Mouse (Mus musculus) hindbrain, embryonic 11.5 days (tissue): ENCODE measurements around the gene Lta. TPM values are rescaled to one million over a fixed set of nuclear protein-coding genes. Genes with fewer than 3 reads are reported as not detected.
A peak's percentile ranks its signal among the peaks of the same experiment; 100 is the strongest.

Experiments used
- ATAC-seq: fragments of 200-750 bp; cut with Nextera tagmentation; 2 replicates; pipeline ENCODE4 v1.8.0; 2017; ENCODE audit warnings: mild to moderate bottlenecking, moderate TSS enrichment, moderate library complexity; ENCODE audit not compliant: low FRiP score
- DNase-seq: peaks from one replicate; pipeline ENCODE4 v3.0.0-alpha.2; 2015; ENCODE audit warnings: low spot score
- H3K27ac ChIP-seq: fragments of 300-500 bp; sonication (generic); 2 replicates; pipeline ENCODE4 v1.5.1; 2014; ENCODE audit warnings: mild to moderate bottlenecking, low read depth, low read length
- H3K27me3 ChIP-seq: fragments of 300-500 bp; sonication (generic); 2 replicates; pipeline ENCODE4 v1.6.1; 2014; ENCODE audit warnings: mild to moderate bottlenecking, low read length, moderate library complexity, mixed read lengths; ENCODE audit not compliant: control insufficient read depth, insufficient read depth
- H3K36me3 ChIP-seq: fragments of 300-500 bp; sonication (generic); 2 replicates; pipeline ENCODE4 v1.6.1; 2014; ENCODE audit warnings: mild to moderate bottlenecking, low read length, moderate library complexity, mixed read lengths; ENCODE audit not compliant: control insufficient read depth, insufficient read depth
- H3K4me1 ChIP-seq: fragments of 300-500 bp; sonication (generic); replicated peaks from 2 replicates; pipeline ENCODE4 v1.6.1; 2014; ENCODE audit warnings: low read length, mixed read lengths; ENCODE audit not compliant: control insufficient read depth, insufficient read depth
- H3K4me2 ChIP-seq: fragments of 300-500 bp; sonication (generic); replicated peaks from 2 replicates; pipeline ENCODE4 v1.6.1; 2014; ENCODE audit warnings: mild to moderate bottlenecking, low read depth, low read length
- H3K4me3 ChIP-seq: fragments of 300-500 bp; sonication (generic); 2 replicates; pipeline ENCODE4 v1.5.1; 2014; ENCODE audit warnings: low read depth, low read length
- H3K9ac ChIP-seq: fragments of 300-500 bp; sonication (generic); 2 replicates; pipeline ENCODE4 v1.6.1; 2014; ENCODE audit warnings: low read depth, low read length
- H3K9me3 ChIP-seq: fragments of 300-500 bp; sonication (generic); 2 replicates; pipeline ENCODE4 v1.6.1; 2016; ENCODE audit warnings: low read length; ENCODE audit not compliant: control insufficient read depth
- WGBS: fragments of 180-500 bp; shearing (Covaris S2); extraction: QIAGEN DNeasy Blood & Tissue Kit; methylation state at CpG from one replicate; pipeline ENCODE4 v1.1.7; 2014; 5-methylcytosine and 5-hydroxymethylcytosine counted together
- polyA plus RNA-seq: library from polyadenylated mRNA; unstranded; fragments of >200 nt; fragmentation: Nextera tagmentation; extraction: Ambion mirVana; gene quantifications from 2 replicates; pipeline ENCODE4 v1.2.1, GENCODE M21; 2014

The Lta gene
- polyA plus RNA-seq, 1 experiment from 2014 or later: not detected

DNA sequence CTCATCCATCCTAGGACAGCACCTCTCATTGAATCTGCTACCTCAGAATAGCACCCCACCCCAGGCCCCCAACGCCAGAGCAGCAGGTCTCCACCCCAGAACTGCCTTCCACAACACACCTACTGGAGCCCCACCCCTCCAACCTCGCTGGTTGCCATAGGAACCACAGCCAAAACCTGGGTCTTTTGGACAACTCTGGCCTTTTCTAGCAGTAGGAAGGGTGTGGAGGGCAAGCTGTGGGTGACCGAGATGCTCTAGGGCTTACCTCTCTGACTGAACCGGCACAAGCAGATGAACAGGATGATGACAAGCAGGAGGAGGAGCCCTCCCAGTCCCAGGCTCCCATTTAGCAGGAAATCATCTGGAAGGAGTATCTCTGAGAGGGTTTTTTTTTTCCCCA, 18.5 kb downstream of the Lta start:
- Histone ChIP-seq H3K27ac (no peak overlapping the region), H3K4me2 (peak overlapping the region; percentile 28), H3K36me3 (no peaks in the 10 kb centered on the region), H3K9ac (0 out of 2 replicates have a peak overlapping the region, but pooled peaks have one; percentile 19), H3K27me3 (no peaks in the 10 kb centered on the region), H3K4me1 (no peaks in the 10 kb centered on the region), H3K9me3 (no peaks in the 10 kb centered on the region), H3K4me3 (peak overlapping the region; percentile 25; the same call in 1 of the 2 replicates)
- ATAC-seq: no peak
- 0% methylated on average over 4 of the region's 4 CpGs for WGBS
- DNase-seq: peak; percentile 44

DNA sequence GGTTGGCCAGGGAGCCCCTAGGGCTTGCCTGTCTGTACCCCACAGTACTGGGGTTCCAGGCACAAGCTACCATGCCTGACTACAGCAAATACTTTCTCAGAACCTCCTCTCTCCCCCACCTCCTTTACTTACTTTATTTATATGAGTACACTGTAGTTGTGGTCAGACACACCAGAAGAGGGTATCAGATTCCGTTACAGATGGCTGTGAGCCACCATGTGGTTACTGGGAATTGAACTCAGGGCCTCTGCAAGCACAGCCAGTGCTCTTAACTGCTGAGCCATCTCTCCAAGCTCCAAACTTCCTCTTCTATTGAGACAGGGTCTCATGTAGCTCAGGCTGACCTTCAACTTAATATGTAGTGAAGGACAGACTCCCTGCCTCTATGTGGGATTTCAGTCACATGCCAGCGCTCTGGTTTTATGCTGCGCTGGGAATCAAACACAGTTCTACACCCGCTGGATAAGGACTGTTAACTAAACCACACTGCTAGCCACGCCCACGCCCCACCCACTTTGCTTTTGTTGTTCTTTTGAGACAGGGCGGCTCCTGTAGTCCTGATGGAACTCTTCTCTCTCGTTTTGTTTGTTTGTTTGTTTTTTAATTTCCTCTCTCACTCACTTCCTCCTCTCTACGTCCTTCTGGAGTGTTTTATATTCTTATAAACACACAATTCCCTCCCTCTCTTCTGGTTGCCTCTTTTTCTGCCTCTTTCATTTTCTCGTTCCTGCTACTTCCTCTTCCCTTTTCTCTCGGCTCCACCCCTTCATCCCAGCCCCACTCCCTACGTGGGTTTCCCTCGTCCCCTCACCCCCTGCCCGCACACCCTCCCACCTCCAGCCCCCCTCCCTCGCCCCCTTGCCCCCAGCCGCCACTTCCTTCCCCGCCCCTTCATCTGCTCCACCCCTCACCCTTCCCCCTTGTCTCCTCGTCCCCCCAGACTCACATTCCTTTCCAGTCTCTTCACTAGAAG, 19.2 kb downstream of the Lta start:
- Histone ChIP-seq H3K9ac (peak overlapping the region; percentile 21), H3K36me3 (no peaks in the 10 kb centered on the region), H3K4me1 (no peaks in the 10 kb centered on the region), H3K4me2 (peak overlapping the region; percentile 28), H3K9me3 (no peaks in the 10 kb centered on the region), H3K27ac (0 out of 2 replicates have a peak overlapping the region, but pooled peaks have one; percentile 36), H3K4me3 (peak overlapping the region; percentile 25), H3K27me3 (no peaks in the 10 kb centered on the region)
- peak; percentile 45; the same call in 1 of the 2 replicates for ATAC-seq
- 2% methylated on average over 17 of the region's 18 CpGs for whole genome bisulfite sequencing
- peak; percentile 83 for DNase-seq

DNA sequence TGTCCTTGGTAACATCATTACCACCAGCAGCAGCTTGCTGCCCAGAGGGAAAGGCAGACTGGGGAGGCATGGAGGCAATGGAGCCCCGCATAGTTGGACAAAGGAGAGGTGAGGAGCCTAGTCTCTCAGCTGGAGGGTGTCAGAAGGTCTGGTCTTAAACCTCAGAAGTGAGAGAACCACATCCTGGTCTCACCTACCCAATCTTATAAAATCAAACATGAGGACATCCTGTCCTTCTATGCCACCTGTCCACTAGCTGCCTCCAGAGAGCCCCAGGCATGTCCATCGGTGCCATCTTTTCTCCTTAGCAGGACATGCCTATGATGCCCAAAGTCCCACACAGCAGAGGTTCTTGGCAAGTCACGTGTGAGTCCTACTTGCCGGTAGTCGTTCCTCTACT, 25.1 kb downstream of the Lta start:
- Histone ChIP-seq H3K4me2 (no peak overlapping the region), H3K9ac (no peak overlapping the region), H3K36me3 (no peaks in the 10 kb centered on the region), H3K4me3 (no peak overlapping the region), H3K27me3 (no peaks in the 10 kb centered on the region), H3K4me1 (no peaks in the 10 kb centered on the region), H3K27ac (no peak overlapping the region), H3K9me3 (no peaks in the 10 kb centered on the region)
- WGBS: 81% methylated on average over 5 of the region's 5 CpGs
- ATAC-seq (no peak), DNase-seq (no peak)

DNA sequence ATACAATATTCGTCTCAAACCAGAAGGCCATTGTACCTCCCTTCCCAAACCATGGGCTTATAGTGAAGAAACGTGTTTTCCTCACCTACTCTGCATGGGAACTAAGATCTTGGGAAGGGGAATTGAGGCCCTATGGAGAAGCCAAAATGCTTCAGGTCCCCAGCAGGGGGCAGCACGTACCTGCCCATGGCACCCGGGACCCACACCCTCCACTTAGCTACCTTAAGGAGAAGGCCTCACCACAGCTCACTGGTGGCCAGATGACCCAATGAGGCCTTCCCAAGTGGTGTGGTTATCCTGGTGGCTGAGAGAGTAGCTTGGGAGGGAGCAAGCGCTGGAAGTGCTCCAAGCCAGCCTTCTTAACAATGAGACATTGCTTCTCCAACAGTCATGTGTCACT, 26.6 kb downstream of the Lta start:
- H3K27me3 ChIP-seq: no peaks in the 10 kb centered on the region
- no peak overlapping the region for H3K4me2 ChIP-seq
- ATAC-seq (no peak), DNase-seq (peak; percentile 84)
- no peak overlapping the region for H3K27ac ChIP-seq
- H3K4me3 ChIP-seq: no peak overlapping the region
- H3K9ac ChIP-seq: no peak overlapping the region
- no peaks in the 10 kb centered on the region for H3K9me3 ChIP-seq
- no peaks in the 10 kb centered on the region for H3K36me3 ChIP-seq
- 17% methylated on average over 5 of the region's 5 CpGs for WGBS
- no peaks in the 10 kb centered on the region for H3K4me1 ChIP-seq

DNA sequence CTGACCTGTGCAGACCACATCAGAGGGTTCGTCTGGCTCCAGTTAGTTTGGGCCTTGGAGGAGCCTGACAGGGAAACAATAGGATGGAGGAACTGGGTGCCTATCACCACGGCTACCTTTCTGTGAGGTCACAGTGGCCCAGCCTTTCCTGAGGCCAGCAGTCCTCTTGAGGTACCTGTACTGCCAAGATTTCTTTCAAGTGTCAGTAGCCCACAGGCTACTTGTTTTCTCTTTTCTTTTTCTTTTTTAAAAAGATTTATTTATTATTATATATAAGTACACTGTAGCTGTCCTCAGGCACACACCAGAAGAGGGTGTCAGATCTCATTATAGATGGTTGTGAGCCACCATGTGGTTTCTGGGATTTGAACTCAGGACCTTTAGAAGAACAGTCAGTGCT, 29.2 kb downstream of the Lta start, which contains the start of gene Aif1:
Gene Aif1 (minus strand): TSS at position 101 of the 400 bp plus-strand sequence.
- no peak within 1 kb of the TSS for H3K4me2 ChIP-seq
- no peak within 1 kb of the TSS for H3K27ac ChIP-seq
- no peaks in the 10 kb centered on the region for H3K36me3 ChIP-seq
- no peaks in the 10 kb centered on the region for H3K9me3 ChIP-seq
- H3K27me3 ChIP-seq: no peaks in the 10 kb centered on the region
- no peak within 1 kb of the TSS for H3K4me3 ChIP-seq
- ATAC-seq: no peak
- no peak within 1 kb of the TSS for H3K9ac ChIP-seq
- WGBS: 42% methylated on average over 2 of the region's 2 CpGs
- DNase-seq: no peak
- no peaks in the 10 kb centered on the region for H3K4me1 ChIP-seq

DNA sequence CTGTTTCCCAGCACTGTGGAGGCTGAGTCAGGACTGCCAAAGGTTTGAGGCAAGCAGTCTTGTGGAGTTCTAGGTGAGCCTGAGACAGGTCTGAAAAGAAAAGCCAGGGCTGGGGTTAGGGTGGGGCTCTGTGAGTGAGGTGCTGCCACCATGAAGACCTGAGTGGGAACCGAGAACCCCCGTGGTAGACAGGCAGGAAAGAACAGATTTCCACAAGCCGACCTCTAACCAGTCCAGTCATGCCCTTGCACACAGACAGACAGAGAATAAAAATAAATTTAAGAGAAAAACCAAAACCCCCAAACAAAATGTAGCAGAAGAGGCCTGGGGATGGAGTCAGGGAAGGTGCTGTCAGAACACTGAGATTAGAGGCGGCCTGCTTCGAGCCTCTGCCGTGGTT, 29.8 kb downstream of the Lta start:
- Histone ChIP-seq H3K9ac (no peak overlapping the region), H3K4me1 (no peaks in the 10 kb centered on the region), H3K4me3 (no peak overlapping the region), H3K4me2 (no peak overlapping the region), H3K27ac (no peak overlapping the region), H3K9me3 (no peaks in the 10 kb centered on the region), H3K27me3 (no peaks in the 10 kb centered on the region), H3K36me3 (no peaks in the 10 kb centered on the region)
- no peak for ATAC-seq
- DNase-seq: no peak
- whole genome bisulfite sequencing: 72% methylated on average over 6 of the region's 6 CpGs

DNA sequence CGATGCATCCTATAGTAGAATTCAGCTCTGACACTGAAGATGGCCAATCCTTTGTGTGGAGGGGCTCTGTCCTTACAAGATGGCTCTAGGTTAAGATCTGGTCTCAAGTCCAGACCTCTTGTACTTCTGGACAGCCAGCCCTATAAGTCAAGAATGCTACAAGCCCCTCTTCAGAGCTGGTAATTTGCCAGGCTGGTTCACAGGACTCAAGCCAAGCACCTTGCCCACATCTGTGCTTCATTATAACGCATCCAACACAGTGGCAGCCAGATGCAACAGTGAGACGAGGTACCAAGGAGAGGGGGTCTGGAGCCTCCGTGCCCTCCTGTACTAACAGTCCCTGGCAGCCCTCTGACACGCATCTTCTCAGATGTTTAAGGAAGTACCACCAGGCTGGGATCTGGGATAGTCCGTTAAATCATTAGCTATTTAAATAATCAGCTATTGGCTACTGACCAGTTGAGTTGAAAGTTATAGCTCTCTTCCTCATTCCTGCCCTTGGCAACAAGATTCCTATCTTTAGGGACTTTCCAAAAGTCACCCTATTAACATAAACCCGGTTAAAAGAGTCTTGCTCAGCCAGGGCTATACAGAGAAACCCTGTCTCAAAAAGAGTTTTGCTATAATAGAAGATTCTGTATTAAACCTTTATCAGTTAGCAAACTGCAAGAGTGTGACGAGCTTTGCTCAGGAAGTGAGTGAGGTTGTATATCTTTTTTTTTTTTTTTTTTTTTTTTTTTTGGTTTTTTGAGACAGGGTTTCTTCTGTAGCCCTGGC, 30.8 kb downstream of the Lta start:
- H3K4me3 ChIP-seq: no peak overlapping the region
- no peak for ATAC-seq
- H3K36me3 ChIP-seq: no peaks in the 10 kb centered on the region
- H3K9me3 ChIP-seq: no peaks in the 10 kb centered on the region
- no peak overlapping the region for H3K4me2 ChIP-seq
- no peak overlapping the region for H3K9ac ChIP-seq
- DNase-seq: no peak
- H3K4me1 ChIP-seq: no peaks in the 10 kb centered on the region
- no peaks in the 10 kb centered on the region for H3K27me3 ChIP-seq
- 71% methylated on average over 8 of the region's 8 CpGs for WGBS
- H3K27ac ChIP-seq: no peak overlapping the region

DNA sequence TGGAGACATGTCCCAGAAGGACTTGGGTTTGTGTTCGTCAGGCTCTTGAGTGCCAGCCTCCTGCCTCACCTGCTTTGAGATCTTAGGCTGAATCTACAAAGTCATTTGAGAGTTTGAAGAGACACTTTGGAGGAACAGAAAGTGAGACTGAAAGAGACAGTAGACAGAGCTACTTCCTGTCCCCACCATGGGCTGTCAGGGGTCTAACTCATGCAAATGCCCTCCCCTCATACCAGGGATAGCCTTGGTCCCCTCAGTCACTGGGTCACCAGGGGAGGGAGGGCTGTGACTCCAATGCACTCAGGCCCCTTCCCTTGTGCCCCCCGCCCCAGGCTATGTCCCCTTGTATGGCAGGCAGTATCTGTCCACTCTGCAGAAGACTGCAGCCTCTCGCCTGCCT, 31.8 kb downstream of the Lta start:
- 69% methylated on average over 3 of the region's 3 CpGs for WGBS
- no peak overlapping the region for H3K9ac ChIP-seq
- ATAC-seq: no peak

More for the DNA sequence above, 31.8 kb downstream of the Lta start:
- H3K4me2 ChIP-seq: no peak overlapping the region
- DNase-seq: no peak
- H3K4me1 ChIP-seq: no peaks in the 10 kb centered on the region
- no peak overlapping the region for H3K4me3 ChIP-seq
- no peak overlapping the region for H3K27ac ChIP-seq
- H3K9me3 ChIP-seq: no peaks in the 10 kb centered on the region
- H3K36me3 ChIP-seq: no peaks in the 10 kb centered on the region
- no peaks in the 10 kb centered on the region for H3K27me3 ChIP-seq
